Mouse (Mus musculus) testis, postnatal 10 days (tissue): ENCODE measurements around the gene Katnbl1.

Experiments used
- DNase-seq: peaks from one replicate; pipeline ENCODE4 v3.0.0; 2021; ENCODE audit warnings: low spot score

Katnbl1 gene

GRCm38 (mm10) chr2:112378973-112379898, at the start of gene Katnbl1:
Katnbl1 (plus strand) TSS chr2:112379211.
- peak; percentile 99 for DNase-seq

GRCm38 (mm10) chr2:112332051-112332898, 46.7 kb upstream of the Katnbl1 start:
- no peak for DNase-seq

- no peak for DNase-seq
Measured at GRCm38 (mm10) chr2:112337211-112337610, 41.8 kb upstream of the Katnbl1 start.

- no peak for DNase-seq
Measured at GRCm38 (mm10) chr2:112339736-112340135, 39.3 kb upstream of the Katnbl1 start.

- no peak for DNase-seq
Measured at GRCm38 (mm10) chr2:112341117-112341516, 37.9 kb upstream of the Katnbl1 start.

- no peak for DNase-seq
Measured at GRCm38 (mm10) chr2:112348246-112348645, 30.8 kb upstream of the Katnbl1 start.

- DNase-seq, result no peak
Measured at GRCm38 (mm10) chr2:112353685-112354455, 25.1 kb upstream of the Katnbl1 start.

- no peak for DNase-seq
Measured at GRCm38 (mm10) chr2:112359611-112360010, 19.4 kb upstream of the Katnbl1 start.

- no peak for DNase-seq
Measured at GRCm38 (mm10) chr2:112360012-112360780, 18.8 kb upstream of the Katnbl1 start.

GRCm38 (mm10) chr2:112360781-112361169, 18.2 kb upstream of the Katnbl1 start:
- DNase-seq, result no peak

GRCm38 (mm10) chr2:112367222-112367621, 11.8 kb upstream of the Katnbl1 start:
- DNase-seq, result peak; percentile 43

GRCm38 (mm10) chr2:112367726-112368673, 11.0 kb upstream of the Katnbl1 start, which contains the start of gene Emc4:
Emc4 (minus strand) TSS chr2:112368027.
- peak; percentile 93 for DNase-seq

- peak; percentile 51 for DNase-seq
Measured at GRCm38 (mm10) chr2:112369941-112370340, 9.1 kb upstream of the Katnbl1 start.

- DNase-seq, result no peak
Measured at GRCm38 (mm10) chr2:112373141-112373540, 5.9 kb upstream of the Katnbl1 start.

GRCm38 (mm10) chr2:112374610-112375009, 4.4 kb upstream of the Katnbl1 start:
- DNase-seq, result no peak

GRCm38 (mm10) chr2:112380131-112380530, 1.1 kb downstream of the Katnbl1 start:
- DNase-seq, result no peak

GRCm38 (mm10) chr2:112381219-112381618, 2.2 kb downstream of the Katnbl1 start:
- no peak for DNase-seq

- DNase-seq, result no peak
Measured at GRCm38 (mm10) chr2:112390843-112391242, 11.8 kb downstream of the Katnbl1 start.

- no peak for DNase-seq
Measured at GRCm38 (mm10) chr2:112391346-112392000, 12.5 kb downstream of the Katnbl1 start.
